ENCODE assay signal across 16 mouse cellular contexts in genomic region chr8:104085281-104085680, GRCm38 (mm10). TPM values are rescaled to one million over a fixed set of nuclear protein-coding genes. Genes with fewer than 3 reads are reported as not detected.
DNase-seq lines count a peak whose midpoint lies in the region; ATAC-seq and TF ChIP-seq lines count a peak whose summit lies in the region.
"Had no signal": no experiment of that assay in that cellular context is flagged by ENCODE, and none has a peak within 500 bp of the region (broad histone marks: within the 10 kb centered on the region; RNA-seq: fewer than 3 reads in every experiment).

No protein-coding gene starts in this region.

- no peak for DNase-seq in heart, postnatal 0 days (ENCODE audit: low spot score)
- DNase-seq in heart, embryonic 10.5 days (ENCODE audit: low spot score): no peak
- no peak for DNase-seq in liver, postnatal 0 days
- no peak for DNase-seq in liver, embryonic 11.5 days (ENCODE audit: low spot score)
- DNase-seq in thymus, postnatal 4 days: peak; percentile 17
- DNase-seq in thymus, adult 2 months: no peak
- DNase-seq in urinary bladder, adult 18-20 months (ENCODE audit: low spot score in 2 of 2): no peak
- DNase-seq in urinary bladder, postnatal 10 days (ENCODE audit: low spot score): no peak
- DNase-seq: gastrocnemius, postnatal 14 days had no signal

- H3K9ac ChIP-seq in heart, postnatal 0 days (replicated peaks; ENCODE audit: low read depth, low read length): no peak overlapping the region
- H3K9ac ChIP-seq in liver, postnatal 0 days (replicated peaks): no peak overlapping the region
- no peak overlapping the region for H3K9ac ChIP-seq in liver, embryonic 11.5 days (ENCODE audit: low read depth, low read length)
- H3K9ac ChIP-seq: embryonic facial prominence, embryonic 13.5 days; heart, embryonic 15.5 days; hindbrain, embryonic 12.5 days; lung, embryonic 15.5 days had no signal

- H3K9me3 ChIP-seq in heart, postnatal 0 days (replicated peaks; ENCODE audit: control insufficient read depth, low read length): no peaks in the 10 kb centered on the region
- no peaks in the 10 kb centered on the region for H3K9me3 ChIP-seq in heart, embryonic 10.5 days
- no peaks in the 10 kb centered on the region for H3K9me3 ChIP-seq in liver, postnatal 0 days (ENCODE audit: low read length)
- no peaks in the 10 kb centered on the region for H3K9me3 ChIP-seq in liver, embryonic 11.5 days (ENCODE audit: control insufficient read depth, low read length)
- H3K9me3 ChIP-seq: embryonic facial prominence, embryonic 13.5 days; heart, embryonic 15.5 days; hindbrain, embryonic 12.5 days; limb, embryonic 10.5 days; lung, embryonic 15.5 days had no signal

- no peak overlapping the region for H3K4me3 ChIP-seq in heart, postnatal 0 days (ENCODE audit: low read depth, low read length)
- no peak overlapping the region for H3K4me3 ChIP-seq in heart, embryonic 10.5 days
- no peak overlapping the region for H3K4me3 ChIP-seq in liver, postnatal 0 days (ENCODE audit: low read depth, low read length)
- no peak overlapping the region for H3K4me3 ChIP-seq in liver, embryonic 11.5 days (ENCODE audit: low read depth, low read length)
- no peak overlapping the region for H3K4me3 ChIP-seq in thymus, adult 2 months (ENCODE audit: control insufficient read depth, insufficient read depth, low read length)
- H3K4me3 ChIP-seq: embryonic facial prominence, embryonic 13.5 days; heart, embryonic 15.5 days; hindbrain, embryonic 12.5 days; limb, embryonic 10.5 days; lung, embryonic 15.5 days had no signal

- no peak overlapping the region for H3K27ac ChIP-seq in heart, postnatal 0 days (ENCODE audit: low read depth)
- H3K27ac ChIP-seq in heart, embryonic 10.5 days: no peak overlapping the region
- no peak overlapping the region for H3K27ac ChIP-seq in liver, postnatal 0 days (ENCODE audit: low read depth)
- no peak overlapping the region for H3K27ac ChIP-seq in liver, embryonic 11.5 days (ENCODE audit: low read depth, low read length)
- no peak overlapping the region for H3K27ac ChIP-seq in thymus, adult 2 months (ENCODE audit: control insufficient read depth, insufficient read depth, low read length)
- H3K27ac ChIP-seq: embryonic facial prominence, embryonic 13.5 days; heart, embryonic 15.5 days; hindbrain, embryonic 12.5 days; limb, embryonic 10.5 days; lung, embryonic 15.5 days had no signal

- no peak overlapping the region for H3K4me2 ChIP-seq in heart, postnatal 0 days (ENCODE audit: low read depth, low read length)
- no peak overlapping the region for H3K4me2 ChIP-seq in liver, postnatal 0 days (ENCODE audit: low read depth, low read length)
- H3K4me2 ChIP-seq in liver, embryonic 11.5 days: no peak overlapping the region
- H3K4me2 ChIP-seq: embryonic facial prominence, embryonic 13.5 days; heart, embryonic 15.5 days; hindbrain, embryonic 12.5 days; lung, embryonic 15.5 days had no signal

- H3K4me1 ChIP-seq in heart, postnatal 0 days (ENCODE audit: control insufficient read depth, insufficient read depth): no peaks in the 10 kb centered on the region
- H3K4me1 ChIP-seq in heart, embryonic 10.5 days: no peaks in the 10 kb centered on the region
- no peaks in the 10 kb centered on the region for H3K4me1 ChIP-seq in liver, postnatal 0 days (ENCODE audit: insufficient read depth)
- H3K4me1 ChIP-seq in liver, embryonic 11.5 days (replicated peaks; ENCODE audit: control insufficient read depth, insufficient read depth, low read length): no peaks in the 10 kb centered on the region
- no peaks in the 10 kb centered on the region for H3K4me1 ChIP-seq in thymus, adult 2 months (replicated peaks; ENCODE audit: control insufficient read depth, insufficient read depth, low read length)
- H3K4me1 ChIP-seq: heart, embryonic 15.5 days; hindbrain, embryonic 12.5 days; limb, embryonic 10.5 days; lung, embryonic 15.5 days had no signal

- no peak for ATAC-seq in heart, postnatal 0 days (ENCODE audit: insufficient read depth, low read depth)
- ATAC-seq in liver, postnatal 0 days: no peak
- no peak for ATAC-seq in liver, embryonic 11.5 days (replicated peaks; ENCODE audit: low FRiP score)
- ATAC-seq: intestine, embryonic 16.5 days had no signal

- no peaks in the 10 kb centered on the region for H3K27me3 ChIP-seq in heart, postnatal 0 days (ENCODE audit: control insufficient read depth, insufficient read depth, low read length)
- H3K27me3 ChIP-seq in heart, embryonic 10.5 days (ENCODE audit: insufficient read depth, poor library complexity, severe bottlenecking): no peaks in the 10 kb centered on the region
- no peaks in the 10 kb centered on the region for H3K27me3 ChIP-seq in liver, postnatal 0 days (ENCODE audit: insufficient read depth, low read length)
- H3K27me3 ChIP-seq in liver, embryonic 11.5 days (replicated peaks; ENCODE audit: control insufficient read depth, insufficient read depth, low read length): no peaks in the 10 kb centered on the region
- H3K27me3 ChIP-seq in thymus, adult 2 months (ENCODE audit: control insufficient read depth, insufficient read depth, low read length): no peaks in the 10 kb centered on the region
- H3K27me3 ChIP-seq: embryonic facial prominence, embryonic 13.5 days; heart, embryonic 15.5 days; hindbrain, embryonic 12.5 days; lung, embryonic 15.5 days had no signal

- no peak for TF ChIP-seq EP300 in heart, postnatal 0 days (IDR thresholded peaks at IDR 0.05; ENCODE audit: low read depth)
- TF ChIP-seq EP300 in liver, postnatal 0 days (IDR thresholded peaks at IDR 0.05; ENCODE audit: low read depth): no peak

- peak; percentile 23 for TF ChIP-seq CTCF in heart, postnatal 0 days (IDR thresholded peaks at IDR 0.05; ENCODE audit: low read depth)
- peak; percentile 44 for TF ChIP-seq CTCF in liver, postnatal 0 days (IDR thresholded peaks at IDR 0.05; ENCODE audit: low read depth)
- TF ChIP-seq CTCF in thymus, adult 2 months (IDR thresholded peaks at IDR 0.05; ENCODE audit: borderline replicate concordance, control insufficient read depth, extremely low read depth, insufficient read depth, low read length, poor library complexity): no peak

- WGBS in heart, postnatal 0 days: 63% methylated on average over 10 of the region's 10 CpGs
- WGBS in heart, embryonic 10.5 days: 75% methylated on average over 10 of the region's 10 CpGs
- WGBS in liver, postnatal 0 days (ENCODE audit: insufficient replicate concordance): 72% methylated on average over 10 of the region's 10 CpGs
- WGBS in liver, embryonic 11.5 days: 71% methylated on average over 10 of the region's 10 CpGs
- WGBS in thymus, adult 2 months: 84% methylated on average over 10 of the region's 10 CpGs

- TF ChIP-seq POLR2A in thymus, adult 2 months (IDR thresholded peaks at IDR 0.05; ENCODE audit: control insufficient read depth, extremely low read depth, insufficient read depth, low read length, poor library complexity): no peak

- no peaks in the 10 kb centered on the region for H3K36me3 ChIP-seq in heart, postnatal 0 days (replicated peaks; ENCODE audit: control insufficient read depth, insufficient read depth, low read length)
- no peaks in the 10 kb centered on the region for H3K36me3 ChIP-seq in heart, embryonic 10.5 days
- no peaks in the 10 kb centered on the region for H3K36me3 ChIP-seq in liver, postnatal 0 days (replicated peaks; ENCODE audit: insufficient read depth, low read length)
- H3K36me3 ChIP-seq in liver, embryonic 11.5 days (ENCODE audit: control insufficient read depth, insufficient read depth, low read length): no peaks in the 10 kb centered on the region
- no peaks in the 10 kb centered on the region for H3K36me3 ChIP-seq in thymus, adult 2 months (ENCODE audit: control insufficient read depth, insufficient read depth, low read length)
- H3K36me3 ChIP-seq: embryonic facial prominence, embryonic 13.5 days; heart, embryonic 15.5 days; hindbrain, embryonic 12.5 days; limb, embryonic 10.5 days; lung, embryonic 15.5 days had no signal

RNA-seq across cellular contexts. Expression of gene Cdh5, which starts 16.1 kb away (rescaled TPM):
- total RNA-seq in heart, postnatal 0 days (2014; rRNA removed; ENCODE audit: low replicate concordance): 123 and 125 TPM in 2 replicates
- 39.5 and 42.6 TPM in 2 replicates for polyA plus RNA-seq in heart, postnatal 0 days (2015; fragmentation: Nextera tagmentation; extraction: Ambion mirVana)
- 34.1 and 40.4 TPM in 2 replicates for polyA plus RNA-seq in heart, embryonic 10.5 days (2016; fragmentation: Nextera tagmentation; extraction: Ambion mirVana)
- 8.8 and 10.0 TPM in 2 replicates for polyA plus RNA-seq in liver, postnatal 0 days (2015; fragmentation: Nextera tagmentation; extraction: Ambion mirVana)
- polyA plus RNA-seq in liver, embryonic 11.5 days (2014; fragmentation: Nextera tagmentation; extraction: Ambion mirVana): 17.1 and 19.3 TPM in 2 replicates
- 15.7 and 17.4 TPM in 2 replicates for polyA plus RNA-seq in thymus, adult 2 months (2012; rRNA removed)
- total RNA-seq: common myeloid progenitor, adult 5-6 weeks had no signal
